Mouse (Mus musculus): Measurements from ENCODE around the gene Skil. TPM values are rescaled to one million over a fixed set of nuclear protein-coding genes. Genes with fewer than 3 reads are reported as not detected.
A peak's percentile ranks its signal among the peaks of the same experiment; 100 is the strongest.

Gene Skil
- polyA plus RNA-seq, 1 experiment from 2014 or later = 10.3 TPM

DNA sequence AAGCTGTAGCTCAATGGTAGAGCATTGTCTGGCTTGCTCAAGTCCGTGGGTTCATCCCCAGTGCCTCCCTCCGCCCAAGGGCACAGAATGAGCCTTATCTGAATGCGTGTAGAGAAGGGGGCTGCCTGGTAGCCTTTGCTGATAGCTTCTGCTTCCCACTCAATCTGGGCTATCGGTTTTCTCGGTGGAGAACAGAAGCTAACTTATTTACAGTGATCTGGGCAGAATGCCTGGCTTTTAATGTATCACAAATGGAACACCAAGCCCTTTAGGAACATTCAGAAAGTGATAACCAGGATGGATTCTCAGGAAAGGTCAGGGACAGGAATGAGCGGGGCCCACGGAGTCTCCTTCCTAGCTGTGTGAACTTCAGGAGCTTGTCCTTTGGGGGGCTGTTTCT is 53.7 kb downstream of the Skil start:
- ATAC-seq (replicated peaks; ENCODE audit: extremely low read depth, insufficient read depth, low FRiP score) = no peak
- H3K27me3 ChIP-seq (ENCODE audit: control insufficient read depth, insufficient read depth, low read length) = peaks cover 23% of the 10 kb centered on the region
- no peak overlapping the region for H3K4me2 ChIP-seq (ENCODE audit: low read depth, low read length)
- H3K4me1 ChIP-seq (ENCODE audit: control insufficient read depth, insufficient read depth, low read length) = peaks cover 6% of the 10 kb centered on the region; the same call in 1 of the 2 replicates
- H3K9me3 ChIP-seq (replicated peaks; ENCODE audit: control insufficient read depth, low read length) = no peaks in the 10 kb centered on the region
- H3K9ac ChIP-seq (ENCODE audit: low read length) = no peak overlapping the region
- 67% methylated on average over 7 of the region's 7 CpGs for WGBS
- no peak overlapping the region for H3K27ac ChIP-seq (ENCODE audit: low read length)
- H3K4me3 ChIP-seq (ENCODE audit: low read length) = no peak overlapping the region
- H3K36me3 ChIP-seq (ENCODE audit: control insufficient read depth, insufficient read depth) = no peaks in the 10 kb centered on the region

DNA sequence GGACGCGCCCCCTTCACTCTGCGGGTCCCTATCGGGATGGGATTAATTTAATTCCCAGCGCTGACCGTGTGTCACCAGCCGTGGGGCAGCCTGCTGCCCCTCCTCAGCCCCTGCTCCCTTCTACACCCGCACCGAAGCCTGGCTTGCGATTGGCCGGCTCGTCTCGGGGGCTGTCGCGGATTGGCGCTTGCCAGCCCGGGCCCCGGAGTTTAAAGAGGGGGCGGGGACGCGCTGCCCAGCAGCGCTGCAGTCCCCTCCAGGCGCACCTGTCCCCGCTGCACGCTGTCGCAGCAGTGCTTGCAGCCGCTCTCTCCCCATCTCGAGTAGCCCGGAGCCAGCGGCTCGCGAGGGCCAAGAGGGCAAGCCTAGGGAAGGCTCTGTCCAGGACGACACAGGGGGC is 54.8 kb downstream of the Skil start, which contains the start of gene Cldn11:
Cldn11 (plus strand) TSS at position 215 of the 400 bp plus-strand sequence.
- no peaks in the 10 kb centered on the region for H3K36me3 ChIP-seq (ENCODE audit: control insufficient read depth, insufficient read depth)
- peaks cover 6% of the 10 kb centered on the region; the same call in 1 of the 2 replicates for H3K4me1 ChIP-seq (ENCODE audit: control insufficient read depth, insufficient read depth, low read length)
- peak within 1 kb of the TSS; percentile 7; the same call in 1 of the 2 replicates for H3K9ac ChIP-seq (ENCODE audit: low read length)
- peak; percentile 68 for ATAC-seq (replicated peaks; ENCODE audit: extremely low read depth, insufficient read depth, low FRiP score)
- WGBS = 0% methylated on average over 32 of the region's 33 CpGs
- H3K27ac ChIP-seq (ENCODE audit: low read length) = no peak within 1 kb of the TSS
- peak within 1 kb of the TSS; percentile 67 for H3K4me2 ChIP-seq (ENCODE audit: low read depth, low read length)
- H3K27me3 ChIP-seq (ENCODE audit: control insufficient read depth, insufficient read depth, low read length) = peaks cover 23% of the 10 kb centered on the region
- no peaks in the 10 kb centered on the region for H3K9me3 ChIP-seq (replicated peaks; ENCODE audit: control insufficient read depth, low read length)
- H3K4me3 ChIP-seq (ENCODE audit: low read length) = peak within 1 kb of the TSS; percentile 47

DNA sequence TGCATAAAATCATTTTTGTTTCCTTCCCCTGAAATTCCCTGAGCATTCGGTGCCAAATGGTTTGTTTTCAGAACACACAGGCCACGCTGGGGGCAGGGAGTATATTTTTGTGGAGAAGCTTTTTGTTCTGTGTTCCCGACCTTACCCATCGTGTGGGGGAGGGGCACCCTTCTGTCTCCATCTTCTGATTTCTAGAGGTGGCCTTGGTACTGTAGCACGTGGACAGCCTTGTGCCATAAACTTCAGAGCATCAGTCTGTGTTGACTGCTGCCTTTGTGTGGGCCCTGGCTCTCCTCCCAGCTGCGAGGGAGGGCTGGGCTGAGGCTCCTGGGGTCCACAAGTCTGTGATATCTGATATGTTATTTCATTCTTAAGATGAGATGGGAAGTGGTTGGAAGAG is 57.2 kb downstream of the Skil start:
- Histone ChIP-seq H3K27ac (ENCODE audit: low read length) (no peak overlapping the region), H3K27me3 (ENCODE audit: control insufficient read depth, insufficient read depth, low read length) (peaks cover 21% of the 10 kb centered on the region), H3K9ac (ENCODE audit: low read length) (no peak overlapping the region), H3K4me2 (ENCODE audit: low read depth, low read length) (no peak overlapping the region), H3K4me3 (ENCODE audit: low read length) (no peak overlapping the region), H3K9me3 (replicated peaks; ENCODE audit: control insufficient read depth, low read length) (no peaks in the 10 kb centered on the region), H3K36me3 (ENCODE audit: control insufficient read depth, insufficient read depth) (no peaks in the 10 kb centered on the region), H3K4me1 (ENCODE audit: control insufficient read depth, insufficient read depth, low read length) (peaks cover 3% of the 10 kb centered on the region; the same call in 1 of the 2 replicates)
- ATAC-seq (replicated peaks; ENCODE audit: extremely low read depth, insufficient read depth, low FRiP score) = no peak
- 58% methylated on average over 6 of the region's 6 CpGs for WGBS

DNA sequence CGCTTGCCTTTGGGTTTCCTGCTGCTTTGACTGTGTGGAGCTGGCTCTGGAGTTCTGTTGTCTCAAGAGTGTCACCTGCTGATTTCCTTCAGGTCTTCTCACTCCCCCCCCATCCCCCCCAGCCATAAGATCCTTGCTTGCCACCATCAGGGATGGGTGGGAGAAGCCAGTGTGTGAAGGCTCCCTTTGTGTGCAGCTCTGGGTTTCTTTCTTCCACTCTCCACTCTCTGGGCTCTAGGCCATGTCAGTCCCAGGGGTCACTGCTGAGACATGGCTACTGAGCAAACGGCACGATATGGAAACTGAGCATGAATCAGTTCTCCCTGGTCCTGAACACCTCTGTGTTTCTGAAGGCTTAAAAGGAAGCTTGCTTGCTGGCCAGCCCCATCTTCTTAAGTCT is 61.3 kb downstream of the Skil start:
- H3K4me3 ChIP-seq (ENCODE audit: low read length) = no peak overlapping the region
- H3K4me2 ChIP-seq (ENCODE audit: low read depth, low read length) = no peak overlapping the region
- peaks cover 2% of the 10 kb centered on the region; the same call in 1 of the 2 replicates for H3K27me3 ChIP-seq (ENCODE audit: control insufficient read depth, insufficient read depth, low read length)
- H3K9ac ChIP-seq (ENCODE audit: low read length) = no peak overlapping the region
- WGBS = 70% methylated on average over 3 of the region's 3 CpGs
- H3K36me3 ChIP-seq (ENCODE audit: control insufficient read depth, insufficient read depth) = no peaks in the 10 kb centered on the region
- H3K27ac ChIP-seq (ENCODE audit: low read length) = no peak overlapping the region
- ATAC-seq (replicated peaks; ENCODE audit: extremely low read depth, insufficient read depth, low FRiP score) = no peak
- H3K4me1 ChIP-seq (ENCODE audit: control insufficient read depth, insufficient read depth, low read length) = no peaks in the 10 kb centered on the region
- no peaks in the 10 kb centered on the region for H3K9me3 ChIP-seq (replicated peaks; ENCODE audit: control insufficient read depth, low read length)

DNA sequence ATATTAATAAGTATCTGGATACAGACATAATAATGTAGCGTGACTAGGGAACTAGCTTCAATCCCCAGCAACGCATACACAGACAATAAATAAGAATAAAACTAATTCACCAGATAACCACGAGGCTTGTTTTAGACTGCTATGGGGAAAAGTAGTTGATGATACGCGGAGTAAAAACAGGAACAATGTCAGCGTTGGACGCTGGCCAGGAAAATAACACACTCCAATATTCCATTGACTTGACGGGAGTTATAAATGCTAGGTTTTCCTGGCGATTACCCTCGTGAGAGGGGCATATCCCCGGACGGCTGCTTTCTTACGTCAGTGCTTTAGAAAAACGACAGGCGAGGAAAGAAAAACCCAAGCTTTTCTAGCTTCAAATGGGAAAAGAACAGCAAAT is 62.9 kb downstream of the Skil start:
- H3K4me1 ChIP-seq (ENCODE audit: control insufficient read depth, insufficient read depth, low read length) = no peaks in the 10 kb centered on the region
- no peak overlapping the region for H3K27ac ChIP-seq (ENCODE audit: low read length)
- no peak overlapping the region for H3K9ac ChIP-seq (ENCODE audit: low read length)
- ATAC-seq (replicated peaks; ENCODE audit: extremely low read depth, insufficient read depth, low FRiP score) = no peak
- no peak overlapping the region for H3K4me2 ChIP-seq (ENCODE audit: low read depth, low read length)
- 54% methylated on average over 15 of the region's 15 CpGs for WGBS
- no peaks in the 10 kb centered on the region for H3K36me3 ChIP-seq (ENCODE audit: control insufficient read depth, insufficient read depth)
- no peaks in the 10 kb centered on the region for H3K9me3 ChIP-seq (replicated peaks; ENCODE audit: control insufficient read depth, low read length)
- no peak overlapping the region for H3K4me3 ChIP-seq (ENCODE audit: low read length)
- H3K27me3 ChIP-seq (ENCODE audit: control insufficient read depth, insufficient read depth, low read length) = no peaks in the 10 kb centered on the region

DNA sequence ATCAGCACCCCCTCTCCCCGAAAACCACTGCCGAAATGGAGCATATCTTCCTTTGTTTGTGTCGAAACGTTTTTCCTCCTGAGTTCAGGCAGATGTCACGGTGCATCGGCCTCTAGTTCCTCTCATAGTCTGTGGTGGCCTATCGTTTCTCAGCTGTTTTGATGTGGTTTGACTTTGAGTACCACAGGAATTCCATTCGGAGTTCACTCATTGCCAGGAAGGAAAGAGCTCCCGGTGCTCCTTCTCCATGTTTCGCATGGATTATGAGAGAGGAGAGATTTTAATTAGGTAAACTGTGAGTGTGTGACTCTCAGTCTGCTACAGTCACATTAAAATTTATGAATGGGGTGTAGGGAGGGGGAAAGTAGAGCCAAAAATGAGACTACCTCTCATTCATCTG is 65.2 kb downstream of the Skil start:
- H3K4me2 ChIP-seq (ENCODE audit: low read depth, low read length) = no peak overlapping the region
- ATAC-seq (replicated peaks; ENCODE audit: extremely low read depth, insufficient read depth, low FRiP score) = no peak
- H3K4me3 ChIP-seq (ENCODE audit: low read length) = no peak overlapping the region
- H3K9ac ChIP-seq (ENCODE audit: low read length) = no peak overlapping the region
- H3K4me1 ChIP-seq (ENCODE audit: control insufficient read depth, insufficient read depth, low read length) = no peaks in the 10 kb centered on the region
- no peaks in the 10 kb centered on the region for H3K27me3 ChIP-seq (ENCODE audit: control insufficient read depth, insufficient read depth, low read length)
- no peaks in the 10 kb centered on the region for H3K36me3 ChIP-seq (ENCODE audit: control insufficient read depth, insufficient read depth)
- H3K9me3 ChIP-seq (replicated peaks; ENCODE audit: control insufficient read depth, low read length) = no peaks in the 10 kb centered on the region
- WGBS = 72% methylated on average over 10 of the region's 10 CpGs
- H3K27ac ChIP-seq (ENCODE audit: low read length) = no peak overlapping the region

DNA sequence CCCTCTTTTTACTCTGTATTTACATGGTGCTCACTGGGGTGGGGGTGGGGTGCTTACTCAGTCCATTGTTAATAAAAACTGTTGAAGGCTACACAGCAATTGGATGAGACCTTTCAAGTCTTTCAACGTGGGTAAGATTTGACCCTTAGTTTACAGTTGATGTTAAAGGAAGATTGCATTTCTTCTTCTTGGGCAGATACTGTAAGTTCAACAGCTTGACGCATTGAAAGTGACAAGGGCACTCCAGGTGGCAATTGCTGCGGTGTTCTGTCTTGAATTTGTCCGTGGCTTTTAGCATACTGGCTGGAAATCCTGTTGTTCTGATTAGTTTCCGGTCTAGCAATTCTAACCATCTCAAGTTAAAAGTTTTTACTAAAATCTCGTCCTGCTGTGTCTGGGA is 66.5 kb downstream of the Skil start:
- ATAC-seq (replicated peaks; ENCODE audit: extremely low read depth, insufficient read depth, low FRiP score) = no peak
- no peak overlapping the region for H3K27ac ChIP-seq (ENCODE audit: low read length)
- no peak overlapping the region for H3K4me2 ChIP-seq (ENCODE audit: low read depth, low read length)
- no peak overlapping the region for H3K9ac ChIP-seq (ENCODE audit: low read length)
- no peaks in the 10 kb centered on the region for H3K9me3 ChIP-seq (replicated peaks; ENCODE audit: control insufficient read depth, low read length)
- H3K4me1 ChIP-seq (ENCODE audit: control insufficient read depth, insufficient read depth, low read length) = no peaks in the 10 kb centered on the region
- WGBS = 48% methylated on average over 6 of the region's 6 CpGs
- H3K27me3 ChIP-seq (ENCODE audit: control insufficient read depth, insufficient read depth, low read length) = no peaks in the 10 kb centered on the region
- no peaks in the 10 kb centered on the region for H3K36me3 ChIP-seq (ENCODE audit: control insufficient read depth, insufficient read depth)
- H3K4me3 ChIP-seq (ENCODE audit: low read length) = no peak overlapping the region

DNA sequence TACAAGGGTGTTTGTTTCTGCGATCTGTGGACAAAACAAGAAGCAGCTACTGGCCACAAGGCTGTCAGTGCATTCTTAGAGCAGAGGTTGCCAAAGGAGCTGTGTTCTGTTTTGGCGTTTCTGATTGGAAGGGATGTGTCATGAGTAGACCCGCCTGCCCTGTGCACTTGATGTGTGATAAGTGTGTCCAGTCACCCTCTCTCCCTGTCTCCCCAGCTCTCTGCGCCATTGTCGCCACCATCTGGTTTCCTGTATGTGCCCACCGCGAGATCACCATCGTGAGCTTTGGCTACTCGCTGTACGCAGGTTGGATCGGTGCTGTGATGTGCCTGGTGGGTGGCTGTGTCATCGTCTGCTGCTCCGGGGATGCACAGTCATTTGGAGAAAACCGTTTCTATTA is 68.0 kb downstream of the Skil start:
- no peak overlapping the region for H3K4me2 ChIP-seq (ENCODE audit: low read depth, low read length)
- H3K4me3 ChIP-seq (ENCODE audit: low read length) = no peak overlapping the region
- 90% methylated on average over 14 of the region's 14 CpGs for WGBS
- no peak overlapping the region for H3K27ac ChIP-seq (ENCODE audit: low read length)
- H3K36me3 ChIP-seq (ENCODE audit: control insufficient read depth, insufficient read depth) = no peaks in the 10 kb centered on the region
- no peak overlapping the region for H3K9ac ChIP-seq (ENCODE audit: low read length)
- H3K27me3 ChIP-seq (ENCODE audit: control insufficient read depth, insufficient read depth, low read length) = no peaks in the 10 kb centered on the region
- no peaks in the 10 kb centered on the region for H3K9me3 ChIP-seq (replicated peaks; ENCODE audit: control insufficient read depth, low read length)
- H3K4me1 ChIP-seq (ENCODE audit: control insufficient read depth, insufficient read depth, low read length) = no peaks in the 10 kb centered on the region
- ATAC-seq (replicated peaks; ENCODE audit: extremely low read depth, insufficient read depth, low FRiP score) = no peak

DNA sequence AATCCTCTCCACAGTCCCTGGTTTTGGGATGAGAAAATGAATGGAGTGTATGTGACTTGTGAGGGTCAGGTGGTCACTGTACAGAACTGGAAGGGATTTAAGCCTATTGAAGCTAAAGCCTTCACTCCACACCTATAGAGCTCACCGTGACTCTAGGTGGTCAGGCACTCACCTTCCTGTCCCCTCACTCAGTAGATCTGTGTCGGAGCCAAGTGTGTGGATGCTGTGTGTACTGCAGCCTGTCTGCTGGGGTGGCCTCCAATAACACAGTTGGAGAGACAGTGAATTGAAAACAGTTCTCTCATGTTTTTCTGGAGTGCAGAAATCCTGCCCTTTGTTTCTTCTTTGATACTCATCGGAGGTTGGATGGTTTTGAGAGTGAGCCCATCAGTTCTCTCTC is 70.9 kb downstream of the Skil start:
- Histone ChIP-seq H3K4me1 (ENCODE audit: control insufficient read depth, insufficient read depth, low read length) (no peaks in the 10 kb centered on the region), H3K9me3 (replicated peaks; ENCODE audit: control insufficient read depth, low read length) (no peaks in the 10 kb centered on the region), H3K4me3 (ENCODE audit: low read length) (no peak overlapping the region), H3K27me3 (ENCODE audit: control insufficient read depth, insufficient read depth, low read length) (no peaks in the 10 kb centered on the region), H3K27ac (ENCODE audit: low read length) (no peak overlapping the region), H3K9ac (ENCODE audit: low read length) (no peak overlapping the region), H3K36me3 (ENCODE audit: control insufficient read depth, insufficient read depth) (no peaks in the 10 kb centered on the region), H3K4me2 (ENCODE audit: low read depth, low read length) (no peak overlapping the region)
- ATAC-seq (replicated peaks; ENCODE audit: extremely low read depth, insufficient read depth, low FRiP score) = no peak
- 72% methylated on average over 3 of the region's 3 CpGs for WGBS

Data from heart, embryonic 16.5 days (tissue).